Comparison of ENCODE assay signal across 22 mouse cellular contexts in the genomic region with DNA sequence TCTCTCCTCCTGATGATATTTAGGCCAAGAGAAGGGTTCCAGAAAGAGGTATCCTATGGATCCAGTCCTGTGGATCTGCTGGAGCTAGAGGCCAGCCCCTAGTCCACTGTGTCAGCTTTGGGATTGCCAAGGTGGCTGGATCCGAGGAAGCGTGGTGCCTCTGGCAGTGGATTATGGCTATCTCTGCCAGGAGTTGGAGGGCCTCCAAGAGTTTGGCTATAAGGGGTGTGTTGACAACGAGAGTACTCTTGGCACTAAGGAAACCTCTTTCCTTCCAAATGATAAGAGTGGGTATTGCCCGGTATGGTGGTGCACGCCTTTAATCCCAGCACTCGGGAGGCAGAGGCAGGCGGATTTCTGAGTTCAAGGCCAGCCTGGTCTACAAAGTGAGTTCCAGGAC. TPM values are rescaled to one million over a fixed set of nuclear protein-coding genes. Genes with fewer than 3 reads are reported as not detected.
A peak's percentile ranks its signal among the peaks of the same experiment; 100 is the strongest.
DNase-seq lines count a peak whose midpoint lies in the region; ATAC-seq lines count a peak whose summit lies in the region.
"Had no signal": no experiment of that assay in that cellular context is flagged by ENCODE, and none has a peak within 500 bp of the region (broad histone marks: within the 10 kb centered on the region; RNA-seq: fewer than 3 reads in every experiment).

No protein-coding gene starts in this region.

- DNase-seq in adrenal gland, postnatal 10 days: peak; percentile 14
- no peak for DNase-seq in adrenal gland, postnatal 25 days
- peak; percentile 1 for DNase-seq in forebrain, embryonic 14.5 days (ENCODE audit: low spot score)
- no peak for DNase-seq in forebrain, embryonic 10.5 days (ENCODE audit: extremely low spot score, low spot score)
- peak; percentile 25 for DNase-seq in heart, adult 8-10 months (ENCODE audit: low spot score)
- no peak for DNase-seq in heart, embryonic 10.5 days (ENCODE audit: low spot score)
- DNase-seq in left cerebral cortex, postnatal 4 days: peak; percentile 20
- DNase-seq in left cerebral cortex, adult 18-20 months (ENCODE audit: low spot score in 2 of 2): no peak
- DNase-seq: adrenal gland, adult 8-10 months; cerebellum, adult 11-12 months; cerebellum, adult 9-10 months; gastrocnemius, postnatal 25 days; kidney, adult 18-20 months; kidney, adult 9 months had no signal

- H3K9ac ChIP-seq in forebrain, embryonic 14.5 days (ENCODE audit: low read length): no peak overlapping the region
- H3K9ac ChIP-seq: forebrain, embryonic 15.5 days; heart, embryonic 12.5 days; heart, embryonic 15.5 days; hindbrain, embryonic 14.5 days had no signal

- no peaks in the 10 kb centered on the region for H3K9me3 ChIP-seq in forebrain, embryonic 14.5 days (replicated peaks; ENCODE audit: control insufficient read depth, low read length)
- H3K9me3 ChIP-seq in forebrain, embryonic 10.5 days: no peaks in the 10 kb centered on the region
- H3K9me3 ChIP-seq in heart, embryonic 10.5 days: no peaks in the 10 kb centered on the region
- H3K9me3 ChIP-seq: forebrain, embryonic 15.5 days; heart, embryonic 12.5 days; heart, embryonic 15.5 days had no signal

- no peak overlapping the region for H3K4me2 ChIP-seq in forebrain, embryonic 14.5 days (ENCODE audit: low read length)
- H3K4me2 ChIP-seq: forebrain, embryonic 15.5 days; heart, embryonic 12.5 days; heart, embryonic 15.5 days; hindbrain, embryonic 14.5 days had no signal

- intact Hi-C loops in left cerebral cortex, postnatal 4 days (cut with DNase I): no loop called here

- H3K27ac ChIP-seq in forebrain, embryonic 14.5 days (ENCODE audit: low read depth, low read length): no peak overlapping the region
- H3K27ac ChIP-seq in forebrain, embryonic 10.5 days: no peak overlapping the region
- H3K27ac ChIP-seq in heart, embryonic 10.5 days: no peak overlapping the region
- H3K27ac ChIP-seq: forebrain, embryonic 15.5 days; heart, embryonic 15.5 days; hindbrain, embryonic 14.5 days; hindbrain, postnatal 0 days had no signal

- H3K27me3 ChIP-seq in forebrain, embryonic 14.5 days (replicated peaks; ENCODE audit: control insufficient read depth, insufficient read depth, low read length): no peaks in the 10 kb centered on the region
- H3K27me3 ChIP-seq in forebrain, embryonic 10.5 days (ENCODE audit: poor library complexity, severe bottlenecking): no peaks in the 10 kb centered on the region
- no peaks in the 10 kb centered on the region for H3K27me3 ChIP-seq in heart, embryonic 10.5 days (ENCODE audit: insufficient read depth, poor library complexity, severe bottlenecking)
- H3K27me3 ChIP-seq: forebrain, embryonic 15.5 days; heart, embryonic 12.5 days; heart, embryonic 15.5 days had no signal

- no peak overlapping the region for H3K4me3 ChIP-seq in forebrain, embryonic 14.5 days (ENCODE audit: low read depth, low read length)
- no peak overlapping the region for H3K4me3 ChIP-seq in forebrain, embryonic 10.5 days
- no peak overlapping the region for H3K4me3 ChIP-seq in heart, embryonic 10.5 days
- H3K4me3 ChIP-seq: forebrain, embryonic 15.5 days; heart, embryonic 12.5 days; heart, embryonic 15.5 days had no signal

- no peaks in the 10 kb centered on the region for H3K36me3 ChIP-seq in forebrain, embryonic 14.5 days (ENCODE audit: control insufficient read depth, insufficient read depth, low read length)
- H3K36me3 ChIP-seq in forebrain, embryonic 10.5 days (replicated peaks): no peaks in the 10 kb centered on the region
- H3K36me3 ChIP-seq in heart, embryonic 10.5 days: no peaks in the 10 kb centered on the region
- H3K36me3 ChIP-seq: forebrain, embryonic 15.5 days; heart, embryonic 12.5 days; heart, embryonic 15.5 days had no signal

- 88% methylated on average over 7 of the region's 7 CpGs for WGBS in forebrain, embryonic 14.5 days
- WGBS in forebrain, embryonic 10.5 days: 93% methylated on average over 7 of the region's 7 CpGs
- WGBS in heart, embryonic 10.5 days: 83% methylated on average over 7 of the region's 7 CpGs

- H3K4me1 ChIP-seq in forebrain, embryonic 14.5 days (ENCODE audit: control insufficient read depth, insufficient read depth, low read length): no peaks in the 10 kb centered on the region
- H3K4me1 ChIP-seq in forebrain, embryonic 10.5 days: no peaks in the 10 kb centered on the region
- no peaks in the 10 kb centered on the region for H3K4me1 ChIP-seq in heart, embryonic 10.5 days
- H3K4me1 ChIP-seq: forebrain, embryonic 15.5 days; heart, embryonic 12.5 days; heart, embryonic 15.5 days had no signal

- no peak for ATAC-seq in forebrain, embryonic 14.5 days
- ATAC-seq: activated CD4-positive, CD25-positive, alpha-beta regulatory T cell, adult 4 months; forebrain, embryonic 15.5 days; hindbrain, postnatal 0 days; inflammation-experienced regulatory T-cells, adult 6 months; intestine, embryonic 16.5 days had no signal

RNA-seq across cellular contexts. Expression of gene Herc6, which starts 15.3 kb away (rescaled TPM):
- 1 to 10 TPM; 8.3 to 8.8 TPM for total RNA-seq in adrenal gland, postnatal 10 days (2021)
- total RNA-seq in adrenal gland, postnatal 25 days (2021): 14.6 and 19.4 TPM in 2 replicates
- polyA plus RNA-seq in forebrain, embryonic 14.5 days (2014; fragmentation: Nextera tagmentation; extraction: Ambion mirVana): 1.4 and 1.5 TPM in 2 replicates
- polyA plus RNA-seq in forebrain, embryonic 10.5 days (2016; fragmentation: Nextera tagmentation; extraction: Ambion mirVana): 3.1 and 3.8 TPM in 2 replicates
- total RNA-seq in heart, adult 8-10 months (2022): 1 to 10 TPM; 1.7 to 3.4 (median 2.9) TPM
- 5.4 and 5.8 TPM in 2 replicates for polyA plus RNA-seq in heart, embryonic 10.5 days (2016; fragmentation: Nextera tagmentation; extraction: Ambion mirVana)
- total RNA-seq in left cerebral cortex, postnatal 4 days (2021): 1 to 10 TPM; 2.4 to 3.4 TPM
- 10 to 100 TPM; 12.7 to 16.4 TPM for total RNA-seq in left cerebral cortex, adult 18-20 months (2021)

RNA-seq across cellular contexts. Expression of gene Ppm1k, which starts 30.2 kb away (rescaled TPM):
- total RNA-seq in adrenal gland, postnatal 10 days (2021): 10 to 100 TPM; 34.1 to 45.0 TPM
- 40.9 and 59.4 TPM in 2 replicates for total RNA-seq in adrenal gland, postnatal 25 days (2021)
- 4.9 and 6.2 TPM in 2 replicates for polyA plus RNA-seq in forebrain, embryonic 14.5 days (2014; fragmentation: Nextera tagmentation; extraction: Ambion mirVana)
- polyA plus RNA-seq in forebrain, embryonic 10.5 days (2016; fragmentation: Nextera tagmentation; extraction: Ambion mirVana): 4.1 TPM in 2 replicates
- 100 to 1,000 TPM in 3 of 4 experiments, 10 to 100 TPM in 1; 92.8 to 122 (median 105) TPM for total RNA-seq in heart, adult 8-10 months (2022)
- 9.2 and 14.1 TPM in 2 replicates for polyA plus RNA-seq in heart, embryonic 10.5 days (2016; fragmentation: Nextera tagmentation; extraction: Ambion mirVana)
- 10 to 100 TPM; 19.5 to 22.2 TPM for total RNA-seq in left cerebral cortex, postnatal 4 days (2021)
- 10 to 100 TPM; 89.7 to 90.4 TPM for total RNA-seq in left cerebral cortex, adult 18-20 months (2021)

Comparison
In these comparisons a context has a peak if more than half of its experiments do, and no peak if none do; other contexts are left out.
1. DNase-seq: peak in adrenal gland, postnatal 10 days (single experiment), forebrain, embryonic 14.5 days (single experiment), heart, adult 8-10 months (single experiment) and left cerebral cortex, postnatal 4 days (single experiment); none in adrenal gland, postnatal 25 days (single experiment), forebrain, embryonic 10.5 days (single experiment), heart, embryonic 10.5 days (single experiment) and left cerebral cortex, adult 18-20 months (0 of 2).